Mouse (Mus musculus): ENCODE measurements around the gene Slc16a14. TPM values are rescaled to one million over a fixed set of nuclear protein-coding genes. Genes with fewer than 3 reads are reported as not detected.

The Slc16a14 gene
- polyA plus RNA-seq, 1 experiment, result not detected

GRCm38 (mm10) chr1:84881248-84882065 is 53.5 kb downstream of the Slc16a14 start:
- TF ChIP-seq GATA1 (IDR thresholded peaks at IDR 0.05; ENCODE audit: low read length), result no peak

GRCm38 (mm10) chr1:84879571-84880120 is 55.3 kb downstream of the Slc16a14 start:
- no peak for TF ChIP-seq GATA1 (IDR thresholded peaks at IDR 0.05; ENCODE audit: low read length)

- no peak for TF ChIP-seq GATA1 (IDR thresholded peaks at IDR 0.05; ENCODE audit: low read length)
Observed at GRCm38 (mm10) chr1:84877590-84877989, 57.3 kb downstream of the Slc16a14 start.

- TF ChIP-seq GATA1 (IDR thresholded peaks at IDR 0.05; ENCODE audit: low read length), result no peak
Observed at GRCm38 (mm10) chr1:84872939-84873338, 62.0 kb downstream of the Slc16a14 start.

GRCm38 (mm10) chr1:84872105-84872504 is 62.8 kb downstream of the Slc16a14 start:
- TF ChIP-seq GATA1 (IDR thresholded peaks at IDR 0.05; ENCODE audit: low read length), result no peak

GRCm38 (mm10) chr1:84871131-84871530 is 63.8 kb downstream of the Slc16a14 start:
- no peak for TF ChIP-seq GATA1 (IDR thresholded peaks at IDR 0.05; ENCODE audit: low read length)

- TF ChIP-seq GATA1 (IDR thresholded peaks at IDR 0.05; ENCODE audit: low read length), result no peak
Observed at GRCm38 (mm10) chr1:84869498-84869897, 65.4 kb downstream of the Slc16a14 start.

- no peak for TF ChIP-seq GATA1 (IDR thresholded peaks at IDR 0.05; ENCODE audit: low read length)
Observed at GRCm38 (mm10) chr1:84868841-84869240, 66.1 kb downstream of the Slc16a14 start.

- no peak for TF ChIP-seq GATA1 (IDR thresholded peaks at IDR 0.05; ENCODE audit: low read length)
Observed at GRCm38 (mm10) chr1:84868311-84868710, 66.6 kb downstream of the Slc16a14 start.

GRCm38 (mm10) chr1:84866706-84867230 is 68.2 kb downstream of the Slc16a14 start:
- TF ChIP-seq GATA1 (IDR thresholded peaks at IDR 0.05; ENCODE audit: low read length), result no peak

- TF ChIP-seq GATA1 (IDR thresholded peaks at IDR 0.05; ENCODE audit: low read length), result no peak
Observed at GRCm38 (mm10) chr1:84866231-84866630, 68.7 kb downstream of the Slc16a14 start.

- TF ChIP-seq GATA1 (IDR thresholded peaks at IDR 0.05; ENCODE audit: low read length), result no peak
Observed at GRCm38 (mm10) chr1:84864645-84865044, 70.3 kb downstream of the Slc16a14 start.

GRCm38 (mm10) chr1:84861255-84861630 is 73.7 kb downstream of the Slc16a14 start:
- no peak for TF ChIP-seq GATA1 (IDR thresholded peaks at IDR 0.05; ENCODE audit: low read length)

- TF ChIP-seq GATA1 (IDR thresholded peaks at IDR 0.05; ENCODE audit: low read length), result no peak
Observed at GRCm38 (mm10) chr1:84860360-84861254, 74.3 kb downstream of the Slc16a14 start.

- no peak for TF ChIP-seq GATA1 (IDR thresholded peaks at IDR 0.05; ENCODE audit: low read length)
Observed at GRCm38 (mm10) chr1:84859597-84859996, 75.3 kb downstream of the Slc16a14 start.

Other genes with a start within 250 kb of the Slc16a14 start
- not detected in 2 replicates for gene Dner, start 238.9 kb downstream of the Slc16a14 start, polyA plus RNA-seq (2012)
- 0.67 and 0.95 TPM in 2 replicates for gene Fbxo36, start 95.3 kb downstream of the Slc16a14 start, polyA plus RNA-seq (2012)
- 87.3 and 104 TPM in 2 replicates for gene Trip12, start 94.6 kb downstream of the Slc16a14 start, polyA plus RNA-seq (2012)
- gene Gm10553, start 165.0 kb upstream of the Slc16a14 start, polyA plus RNA-seq (2012), result not detected in 2 replicates
- not detected in 2 replicates for gene A530032D15Rik, start 174.7 kb upstream of the Slc16a14 start, polyA plus RNA-seq (2012)